8 mouse cellular contexts compared by ENCODE assay signal in genomic region chr15:103305070-103305678, GRCm38 (mm10). TPM values are rescaled to one million over a fixed set of nuclear protein-coding genes. Genes with fewer than 3 reads are reported as not detected.
DNase-seq lines count a peak whose midpoint lies in the region; ATAC-seq lines count a peak whose summit lies in the region.

No protein-coding gene starts in this region.

- no peaks in the 10 kb centered on the region for H3K36me3 ChIP-seq in hindbrain, embryonic 16.5 days (ENCODE audit: control insufficient read depth, insufficient read depth, low read length)
- no peaks in the 10 kb centered on the region for H3K36me3 ChIP-seq in macrophage (ENCODE audit: inconsistent target)

- H3K9ac ChIP-seq in hindbrain, embryonic 16.5 days (ENCODE audit: low read depth, low read length), result peak overlapping the region; percentile 78

- peak; percentile 97 for ATAC-seq in hindbrain, embryonic 16.5 days

- H3K4me1 ChIP-seq in hindbrain, embryonic 16.5 days (ENCODE audit: control insufficient read depth, insufficient read depth, low read depth, low read length), result peaks cover 56% of the 10 kb centered on the region

- DNase-seq in T-cell, adult 2 months (ENCODE audit: low spot score), result peak; percentile 79
- peak; percentile 98 to 99 for DNase-seq in cerebellum, postnatal 4 days (ENCODE audit: low spot score in 2 of 2)
- peak; percentile 96 for DNase-seq in gastrocnemius, adult 18-20 months (ENCODE audit: low spot score)
- DNase-seq in left cerebral cortex, adult 18-20 months (ENCODE audit: low spot score in 2 of 2), result peak; percentile 94 to 96
- peak; percentile 97 for DNase-seq in right cerebral cortex, adult 18-20 months
- peak; percentile 79 for DNase-seq in urinary bladder, postnatal 10 days (ENCODE audit: low spot score)

- H3K4me3 ChIP-seq in hindbrain, embryonic 16.5 days (ENCODE audit: low read length), result peak overlapping the region; percentile 46
- peak overlapping the region; percentile 37 for H3K4me3 ChIP-seq in macrophage (ENCODE audit: inconsistent target)

- H3K4me2 ChIP-seq in hindbrain, embryonic 16.5 days (ENCODE audit: low read length), result peak overlapping the region; percentile 83

- H3K79me2 ChIP-seq in macrophage (ENCODE audit: inconsistent target), result no peaks in the 10 kb centered on the region; the same call in 1 of the 2 replicates

- no peaks in the 10 kb centered on the region for H3K27me3 ChIP-seq in hindbrain, embryonic 16.5 days (replicated peaks; ENCODE audit: control insufficient read depth, insufficient read depth, low read length)

- H3K9me3 ChIP-seq in hindbrain, embryonic 16.5 days (ENCODE audit: control insufficient read depth, low read length), result no peaks in the 10 kb centered on the region

- peak overlapping the region; percentile 97 for H3K27ac ChIP-seq in hindbrain, embryonic 16.5 days (ENCODE audit: low read depth, low read length)
- H3K27ac ChIP-seq in macrophage, result peak overlapping the region; percentile 97

- under 1% methylated on average over 65 of the region's 71 CpGs for WGBS in hindbrain, embryonic 16.5 days
- 1% methylated on average over 52 of the region's 71 CpGs for WGBS in macrophage (ENCODE audit: missing documents)

RNA-seq across cellular contexts. Expression of gene Gpr84, which starts 5.2 kb away (rescaled TPM):
- not detected for total RNA-seq in gastrocnemius, adult 18-20 months (2021)
- polyA plus RNA-seq in hindbrain, embryonic 16.5 days (2015; fragmentation: Nextera tagmentation; extraction: Ambion mirVana), result 0.34 and 0.42 TPM in 2 replicates
- 1 to 10 TPM in 1 of 2 experiments, under 1 TPM in 1; 0.42 to 1.0 TPM for total RNA-seq in left cerebral cortex, adult 18-20 months (2021)
- 10 to 100 TPM in 3 of 26 experiments, 1 to 10 TPM in 20, under 1 TPM in 2, not detected in 1; 0.55 to 12.0 (median 5.2) TPM for total RNA-seq in macrophage (2018; cell fraction: chromatin; rRNA removed)
- 10 to 100 TPM in 20 of 26 experiments, 1 to 10 TPM in 6; 1.4 to 72.5 (median 17.4) TPM for total RNA-seq in macrophage (2018; cell fraction: cytosol; rRNA removed)
- total RNA-seq in macrophage (2018; cell fraction: nucleus; rRNA removed), result 10 to 100 TPM in 23 of 26 experiments, 1 to 10 TPM in 2, not detected in 1; 3.5 to 71.3 (median 23.9) TPM
- polyA plus RNA-seq in macrophage (2018), result 0.93 to 14.5 TPM (median 3.7 TPM) in 3 replicates

RNA-seq across cellular contexts. Expression of gene Copz1, which starts 32.7 kb away (rescaled TPM):
- total RNA-seq in gastrocnemius, adult 18-20 months (2021), result 10 to 100 TPM; 35.8 to 37.3 TPM
- polyA plus RNA-seq in hindbrain, embryonic 16.5 days (2015; fragmentation: Nextera tagmentation; extraction: Ambion mirVana), result 207 and 209 TPM in 2 replicates
- 10 to 100 TPM; 93.5 to 97.5 TPM for total RNA-seq in left cerebral cortex, adult 18-20 months (2021)
- total RNA-seq in macrophage (2018; cell fraction: chromatin; rRNA removed), result 10 to 100 TPM; 15.7 to 68.2 (median 42.7) TPM
- total RNA-seq in macrophage (2018; cell fraction: cytosol; rRNA removed), result 100 to 1,000 TPM; 109 to 211 (median 159) TPM
- 100 to 1,000 TPM in 7 of 26 experiments, 10 to 100 TPM in 19; 29.9 to 123 (median 77.5) TPM for total RNA-seq in macrophage (2018; cell fraction: nucleus; rRNA removed)
- polyA plus RNA-seq in macrophage (2018), result 123 to 145 TPM (median 136 TPM) in 3 replicates

RNA-seq across cellular contexts. Expression of gene Zfp385a, which starts 34.7 kb away (rescaled TPM):
- total RNA-seq in gastrocnemius, adult 18-20 months (2021), result 10 to 100 TPM in 1 of 2 experiments, 1 to 10 TPM in 1; 7.9 to 32.1 TPM
- polyA plus RNA-seq in hindbrain, embryonic 16.5 days (2015; fragmentation: Nextera tagmentation; extraction: Ambion mirVana), result 20.1 and 24.7 TPM in 2 replicates
- 10 to 100 TPM; 72.0 to 79.3 TPM for total RNA-seq in left cerebral cortex, adult 18-20 months (2021)
- 10 to 100 TPM; 10.2 to 43.2 (median 26.3) TPM for total RNA-seq in macrophage (2018; cell fraction: chromatin; rRNA removed)
- 10 to 100 TPM; 50.8 to 93.1 (median 78.8) TPM for total RNA-seq in macrophage (2018; cell fraction: cytosol; rRNA removed)
- total RNA-seq in macrophage (2018; cell fraction: nucleus; rRNA removed), result 10 to 100 TPM; 21.9 to 59.1 (median 37.0) TPM
- 38.1 to 73.9 TPM (median 63.3 TPM) in 3 replicates for polyA plus RNA-seq in macrophage (2018)

RNA-seq across cellular contexts. Expression of gene Nfe2, which starts 47.0 kb away (rescaled TPM):
- total RNA-seq in gastrocnemius, adult 18-20 months (2021), result not detected
- 0.65 and 0.69 TPM in 2 replicates for polyA plus RNA-seq in hindbrain, embryonic 16.5 days (2015; fragmentation: Nextera tagmentation; extraction: Ambion mirVana)
- under 1 TPM in 1 of 2 experiments, not detected in 1; 0.40 TPM for total RNA-seq in left cerebral cortex, adult 18-20 months (2021)
- 1 to 10 TPM in 9 of 26 experiments, under 1 TPM in 8, not detected in 9; 0.39 to 2.6 (median 1.2) TPM for total RNA-seq in macrophage (2018; cell fraction: chromatin; rRNA removed)
- 1 to 10 TPM in 20 of 26 experiments, under 1 TPM in 6; 0.56 to 2.4 (median 1.7) TPM for total RNA-seq in macrophage (2018; cell fraction: cytosol; rRNA removed)
- 1 to 10 TPM in 12 of 26 experiments, under 1 TPM in 10, not detected in 4; 0.36 to 4.0 (median 1.0) TPM for total RNA-seq in macrophage (2018; cell fraction: nucleus; rRNA removed)
- polyA plus RNA-seq in macrophage (2018), result 0.79 to 3.5 TPM (median 1.8 TPM) in 3 replicates

Comparison
In these comparisons a context has a peak if more than half of its experiments do, and no peak if none do; other contexts are left out.
1. Peak in every context shown above with its lines: DNase-seq, ATAC-seq, H3K4me3 ChIP-seq and H3K27ac ChIP-seq.